Mouse (Mus musculus): ENCODE data around the gene Asnsd1.
"Not testable (repeated sequence)": the region's sequence is repeated elsewhere in the genome, so short reads cannot be mapped to it uniquely, and the experiment has no call there.

GRCm38 (mm10) chr1:53333527-53333926 is 19.0 kb downstream of the Asnsd1 start:
- not testable (repeated sequence) for TF ChIP-seq CTCF (conservative IDR thresholded peaks at IDR 0.05; ENCODE audit: insufficient read depth, insufficient read length, low read depth, low read length); POLR2A (IDR thresholded peaks at IDR 0.05; ENCODE audit: low read depth, low read length)

All from kidney, adult 2 months (tissue).